In the genomic region with DNA sequence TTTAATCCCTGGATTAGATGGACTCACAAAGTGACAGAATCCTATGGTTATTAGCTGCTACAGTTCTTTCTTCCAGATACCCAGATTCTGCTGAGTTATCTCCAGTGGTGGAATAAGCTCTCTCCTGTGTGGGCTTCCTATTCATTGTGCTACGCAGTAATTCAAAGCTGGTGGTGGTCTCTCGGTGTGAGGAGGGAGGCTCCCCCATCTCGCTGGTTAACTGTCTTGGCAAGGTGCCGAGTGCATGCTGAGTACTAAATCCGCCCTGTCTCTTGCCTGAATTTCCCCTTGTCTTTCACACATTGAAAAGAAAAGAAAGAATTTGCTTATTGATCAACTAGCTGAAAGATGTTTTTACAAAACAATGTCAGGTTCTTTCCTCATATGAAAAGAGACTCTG, we compare ENCODE assay signal across 13 mouse cellular contexts.
A peak's percentile ranks its signal among the peaks of the same experiment; 100 is the strongest.
DNase-seq lines count a peak whose midpoint lies in the region; ATAC-seq and TF ChIP-seq lines count a peak whose summit lies in the region.
"Had no signal": no experiment of that assay in that cellular context is flagged by ENCODE, and none has a peak within 500 bp of the region (broad histone marks: within the 10 kb centered on the region; RNA-seq: fewer than 3 reads in every experiment).

No protein-coding gene starts in this region.

- no peak overlapping the region for H3K4me2 ChIP-seq in hindbrain, embryonic 12.5 days (replicated peaks)
- no peak overlapping the region for H3K4me2 ChIP-seq in midbrain, embryonic 14.5 days (ENCODE audit: low read length)
- H3K4me2 ChIP-seq in midbrain, embryonic 11.5 days: no peak overlapping the region
- H3K4me2 ChIP-seq in forebrain, embryonic 14.5 days (ENCODE audit: low read length): no peak overlapping the region
- no peak overlapping the region for H3K4me2 ChIP-seq in midbrain, postnatal 0 days (ENCODE audit: low read depth, low read length, poor library complexity, severe bottlenecking)

- no peaks in the 10 kb centered on the region for H3K36me3 ChIP-seq in hindbrain, embryonic 12.5 days
- no peaks in the 10 kb centered on the region for H3K36me3 ChIP-seq in hindbrain, embryonic 10.5 days
- H3K36me3 ChIP-seq in midbrain, embryonic 14.5 days (ENCODE audit: control insufficient read depth, insufficient read depth, low read length): no peaks in the 10 kb centered on the region
- no peaks in the 10 kb centered on the region for H3K36me3 ChIP-seq in midbrain, embryonic 11.5 days (ENCODE audit: control insufficient read depth, insufficient read depth, low read length)
- H3K36me3 ChIP-seq in forebrain, embryonic 14.5 days (ENCODE audit: control insufficient read depth, insufficient read depth, low read length): no peaks in the 10 kb centered on the region
- no peaks in the 10 kb centered on the region for H3K36me3 ChIP-seq in midbrain, postnatal 0 days (ENCODE audit: insufficient read depth, low read length)

- DNase-seq in hindbrain, embryonic 10.5 days (ENCODE audit: low spot score): no peak
- DNase-seq in midbrain, embryonic 14.5 days: peak; percentile 79
- no peak for DNase-seq in midbrain, embryonic 11.5 days (ENCODE audit: low spot score, missing footprints)
- DNase-seq in forebrain, embryonic 14.5 days (ENCODE audit: low spot score): peak; percentile 81
- DNase-seq in midbrain, postnatal 0 days (ENCODE audit: low spot score): peak; percentile 68
- no peak for DNase-seq in gastrocnemius, adult 18-20 months (ENCODE audit: low spot score)
- DNase-seq in testis, postnatal 14 days (ENCODE audit: low spot score): no peak
- DNase-seq: adrenal gland, adult 2 months; cerebellum, adult 2 months; layer of hippocampus, postnatal 36 days; lung, postnatal 4 days; thymus, postnatal 14 days had no signal

- no peak overlapping the region for H3K27ac ChIP-seq in hindbrain, embryonic 12.5 days
- no peak overlapping the region for H3K27ac ChIP-seq in hindbrain, embryonic 10.5 days
- no peak overlapping the region for H3K27ac ChIP-seq in midbrain, embryonic 14.5 days (replicated peaks; ENCODE audit: low read depth, low read length)
- no peak overlapping the region for H3K27ac ChIP-seq in midbrain, embryonic 11.5 days (ENCODE audit: low read depth, low read length)
- no peak overlapping the region for H3K27ac ChIP-seq in forebrain, embryonic 14.5 days (ENCODE audit: low read depth, low read length)
- H3K27ac ChIP-seq in midbrain, postnatal 0 days (ENCODE audit: low read depth, low read length): no peak overlapping the region

- no peaks in the 10 kb centered on the region for H3K9me3 ChIP-seq in hindbrain, embryonic 12.5 days (replicated peaks)
- H3K9me3 ChIP-seq in hindbrain, embryonic 10.5 days: no peaks in the 10 kb centered on the region
- H3K9me3 ChIP-seq in midbrain, embryonic 14.5 days (ENCODE audit: control insufficient read depth, low read length): no peaks in the 10 kb centered on the region
- no peaks in the 10 kb centered on the region for H3K9me3 ChIP-seq in midbrain, embryonic 11.5 days (ENCODE audit: control insufficient read depth, low read length)
- no peaks in the 10 kb centered on the region for H3K9me3 ChIP-seq in forebrain, embryonic 14.5 days (replicated peaks; ENCODE audit: control insufficient read depth, low read length)
- H3K9me3 ChIP-seq in midbrain, postnatal 0 days (ENCODE audit: low read length): no peaks in the 10 kb centered on the region

- ATAC-seq in hindbrain, embryonic 12.5 days (ENCODE audit: low FRiP score): peak; percentile 65
- ATAC-seq in midbrain, embryonic 14.5 days (ENCODE audit: low FRiP score, low TSS enrichment): 0 out of 2 replicates have a peak, but pooled peaks have one; percentile 34
- ATAC-seq in midbrain, embryonic 11.5 days (ENCODE audit: low FRiP score): no peak
- peak; percentile 24; the same call in 1 of the 2 replicates for ATAC-seq in forebrain, embryonic 14.5 days
- ATAC-seq in midbrain, postnatal 0 days (ENCODE audit: low FRiP score): no peak

- peaks cover 27% of the 10 kb centered on the region for H3K4me1 ChIP-seq in hindbrain, embryonic 12.5 days
- peaks cover 39% of the 10 kb centered on the region for H3K4me1 ChIP-seq in hindbrain, embryonic 10.5 days (replicated peaks)
- H3K4me1 ChIP-seq in midbrain, embryonic 14.5 days (ENCODE audit: control insufficient read depth, insufficient read depth, low read length): peaks cover 15% of the 10 kb centered on the region
- peaks cover 19% of the 10 kb centered on the region for H3K4me1 ChIP-seq in midbrain, embryonic 11.5 days (ENCODE audit: control insufficient read depth, insufficient read depth, low read length)
- peaks cover 33% of the 10 kb centered on the region for H3K4me1 ChIP-seq in forebrain, embryonic 14.5 days (ENCODE audit: control insufficient read depth, insufficient read depth, low read length)
- H3K4me1 ChIP-seq in midbrain, postnatal 0 days (ENCODE audit: insufficient read depth, low read length): no peaks in the 10 kb centered on the region; the same call in 1 of the 2 replicates

- TF ChIP-seq CTCF in midbrain, postnatal 0 days (IDR thresholded peaks at IDR 0.05): no peak

- H3K4me3 ChIP-seq in hindbrain, embryonic 12.5 days: no peak overlapping the region
- H3K4me3 ChIP-seq in hindbrain, embryonic 10.5 days: no peak overlapping the region
- no peak overlapping the region for H3K4me3 ChIP-seq in midbrain, embryonic 14.5 days (replicated peaks; ENCODE audit: low read depth, low read length)
- H3K4me3 ChIP-seq in midbrain, embryonic 11.5 days (ENCODE audit: low read depth, low read length): no peak overlapping the region
- no peak overlapping the region for H3K4me3 ChIP-seq in forebrain, embryonic 14.5 days (ENCODE audit: low read depth, low read length)
- no peak overlapping the region for H3K4me3 ChIP-seq in midbrain, postnatal 0 days (ENCODE audit: low read depth, low read length)

- WGBS in hindbrain, embryonic 12.5 days: 8% methylated on average over 5 of the region's 5 CpGs
- 12% methylated on average over 5 of the region's 5 CpGs for WGBS in hindbrain, embryonic 10.5 days
- 3% methylated on average over 5 of the region's 5 CpGs for WGBS in midbrain, embryonic 14.5 days
- 12% methylated on average over 5 of the region's 5 CpGs for WGBS in midbrain, embryonic 11.5 days
- under 1% methylated on average over 5 of the region's 5 CpGs for WGBS in forebrain, embryonic 14.5 days
- WGBS in midbrain, postnatal 0 days: 14% methylated on average over 5 of the region's 5 CpGs

- H3K27me3 ChIP-seq in hindbrain, embryonic 12.5 days: peaks cover 12% of the 10 kb centered on the region
- H3K27me3 ChIP-seq in hindbrain, embryonic 10.5 days (ENCODE audit: insufficient read depth, poor library complexity, severe bottlenecking): peaks cover 17% of the 10 kb centered on the region
- no peaks in the 10 kb centered on the region for H3K27me3 ChIP-seq in midbrain, embryonic 14.5 days (ENCODE audit: control insufficient read depth, insufficient read depth, low read length)
- H3K27me3 ChIP-seq in midbrain, embryonic 11.5 days (ENCODE audit: control insufficient read depth, insufficient read depth, low read length): no peaks in the 10 kb centered on the region
- no peaks in the 10 kb centered on the region for H3K27me3 ChIP-seq in forebrain, embryonic 14.5 days (replicated peaks; ENCODE audit: control insufficient read depth, insufficient read depth, low read length)
- H3K27me3 ChIP-seq in midbrain, postnatal 0 days (ENCODE audit: insufficient read depth, low read length): no peaks in the 10 kb centered on the region

- H3K9ac ChIP-seq in hindbrain, embryonic 12.5 days: no peak overlapping the region
- no peak overlapping the region for H3K9ac ChIP-seq in midbrain, embryonic 14.5 days (replicated peaks; ENCODE audit: low read length)
- no peak overlapping the region for H3K9ac ChIP-seq in midbrain, embryonic 11.5 days (ENCODE audit: low read length)
- H3K9ac ChIP-seq in forebrain, embryonic 14.5 days (ENCODE audit: low read length): no peak overlapping the region
- no peak overlapping the region for H3K9ac ChIP-seq in midbrain, postnatal 0 days (replicated peaks; ENCODE audit: low read length, poor library complexity, severe bottlenecking)

Comparison
In these comparisons a context has a peak if more than half of its experiments do, and no peak if none do; other contexts are left out.
1. ATAC-seq: peak in hindbrain, embryonic 12.5 days (single experiment), midbrain, embryonic 14.5 days (single experiment) and forebrain, embryonic 14.5 days (single experiment); none in midbrain, embryonic 11.5 days (single experiment) and midbrain, postnatal 0 days (single experiment).
2. DNase-seq: peak in midbrain, embryonic 14.5 days (single experiment), forebrain, embryonic 14.5 days (single experiment) and midbrain, postnatal 0 days (single experiment); none in hindbrain, embryonic 10.5 days (single experiment), midbrain, embryonic 11.5 days (single experiment), gastrocnemius, adult 18-20 months (single experiment) and testis, postnatal 14 days (single experiment).